Mouse (Mus musculus) midbrain, embryonic 13.5 days (tissue): ENCODE results near the gene Cdc42ep1. TPM values are rescaled to one million over a fixed set of nuclear protein-coding genes. Genes with fewer than 3 reads are reported as not detected.
A peak's percentile ranks its signal among the peaks of the same experiment; 100 is the strongest.

Experiments
- ATAC-seq: fragments of 200-750 bp; cut with Nextera tagmentation; 2 replicates; pipeline ENCODE4 v1.8.0; 2017; ENCODE audit warnings: mild to moderate bottlenecking, moderate TSS enrichment, moderate library complexity
- H3K27ac ChIP-seq: fragments of 300-500 bp; sonication (generic); 2 replicates; pipeline ENCODE4 v1.5.1; 2015; ENCODE audit warnings: inconsistent platforms, mild to moderate bottlenecking, moderate library complexity
- H3K27me3 ChIP-seq: fragments of 300-500 bp; sonication (generic); 2 replicates; pipeline ENCODE4 v1.6.1; 2015; ENCODE audit warnings: mild to moderate bottlenecking, inconsistent platforms
- H3K36me3 ChIP-seq: fragments of 300-500 bp; sonication (generic); 2 replicates; pipeline ENCODE4 v1.6.1; 2015; ENCODE audit warnings: mild to moderate bottlenecking, inconsistent platforms
- H3K4me1 ChIP-seq: fragments of 300-500 bp; sonication (generic); replicated peaks from 2 replicates; pipeline ENCODE4 v1.6.1; 2015; ENCODE audit warnings: inconsistent platforms
- H3K4me2 ChIP-seq: fragments of 300-500 bp; sonication (generic); replicated peaks from 2 replicates; pipeline ENCODE4 v1.6.1; 2015; ENCODE audit warnings: moderate library complexity, mild to moderate bottlenecking, inconsistent platforms
- H3K4me3 ChIP-seq: fragments of 300-500 bp; sonication (generic); replicated peaks from 2 replicates; pipeline ENCODE4 v1.5.1; 2015; ENCODE audit warnings: mild to moderate bottlenecking, inconsistent platforms
- H3K9ac ChIP-seq: fragments of 300-500 bp; sonication (generic); replicated peaks from 2 replicates; pipeline ENCODE4 v1.6.1; 2015; ENCODE audit warnings: mild to moderate bottlenecking, inconsistent platforms
- H3K9me3 ChIP-seq: fragments of 300-500 bp; sonication (generic); 2 replicates; pipeline ENCODE4 v1.6.1; 2016; ENCODE audit warnings: mild to moderate bottlenecking, inconsistent platforms
- WGBS: fragments of 180-500 bp; shearing (Covaris S2); methylation state at CpG from one replicate; pipeline ENCODE4 v1.1.7; 2015; 5-methylcytosine and 5-hydroxymethylcytosine counted together
- polyA plus RNA-seq: library from polyadenylated mRNA; unstranded; fragments of >200 nt; fragmentation: Nextera tagmentation; extraction: Ambion mirVana; gene quantifications from 2 replicates; pipeline ENCODE4 v1.2.1, GENCODE M21; 2015

The Cdc42ep1 gene
- 7.0 and 8.5 TPM in 2 replicates for polyA plus RNA-seq

GRCm38 (mm10) chr15:78842371-78843163 lies at the start of gene Cdc42ep1:
TSS of gene Cdc42ep1 (plus strand) at chr15:78842624.
- Histone ChIP-seq H3K4me1 (peaks cover 54% of the 10 kb centered on the region), H3K9ac (peak within 1 kb of the TSS; percentile 50), H3K36me3 (no peaks in the 10 kb centered on the region), H3K27ac (no peak within 1 kb of the TSS), H3K27me3 (peaks cover 47% of the 10 kb centered on the region), H3K4me3 (peak within 1 kb of the TSS; percentile 40), H3K4me2 (peak within 1 kb of the TSS; percentile 77), H3K9me3 (no peaks in the 10 kb centered on the region)
- ATAC-seq = peak; percentile 38
- WGBS = under 1% methylated on average over 82 of the region's 86 CpGs

- H3K4me3 ChIP-seq = no peak overlapping the region
These were observed 46.0 kb upstream of the Cdc42ep1 start for GRCm38 (mm10) chr15:78796196-78797059.

GRCm38 (mm10) chr15:78797060-78797329 lies 45.4 kb upstream of the Cdc42ep1 start:
- Histone ChIP-seq H3K4me2 (no peak overlapping the region), H3K4me3 (no peak overlapping the region), H3K27ac (no peak overlapping the region), H3K9ac (no peak overlapping the region), H3K4me1 (peaks cover 16% of the 10 kb centered on the region), H3K36me3 (no peaks in the 10 kb centered on the region), H3K27me3 (peaks cover 31% of the 10 kb centered on the region), H3K9me3 (no peaks in the 10 kb centered on the region)
- ATAC-seq = no peak
- WGBS = 88% methylated on average over 8 of the region's 8 CpGs

More at GRCm38 (mm10) chr15:78796196-78797059, 46.0 kb upstream of the Cdc42ep1 start:
- Histone ChIP-seq H3K4me2 (no peak overlapping the region), H3K4me1 (peaks cover 12% of the 10 kb centered on the region; the same call in 1 of the 2 replicates), H3K27ac (no peak overlapping the region), H3K36me3 (no peaks in the 10 kb centered on the region), H3K9ac (no peak overlapping the region), H3K9me3 (no peaks in the 10 kb centered on the region), H3K27me3 (peaks cover 26% of the 10 kb centered on the region)
- 44% methylated on average over 25 of the region's 25 CpGs for WGBS
- no peak for ATAC-seq

- Histone ChIP-seq H3K36me3 (no peaks in the 10 kb centered on the region), H3K4me3 (no peak overlapping the region), H3K9ac (no peak overlapping the region), H3K27ac (no peak overlapping the region; the same call in 1 of the 2 replicates), H3K9me3 (no peaks in the 10 kb centered on the region), H3K4me1 (peaks cover 37% of the 10 kb centered on the region), H3K27me3 (peaks cover 52% of the 10 kb centered on the region), H3K4me2 (no peak overlapping the region)
- ATAC-seq = no peak
- WGBS = 42% methylated on average over 21 of the region's 21 CpGs
These were observed 43.4 kb upstream of the Cdc42ep1 start for GRCm38 (mm10) chr15:78799029-78799428.

- H3K4me3 ChIP-seq = peak overlapping the region; percentile 49; the same call in 1 of the 2 replicates
- ATAC-seq = no peak
- H3K27me3 ChIP-seq = peaks cover 71% of the 10 kb centered on the region
- WGBS = 75% methylated on average over 9 of the region's 9 CpGs
- no peak overlapping the region for H3K27ac ChIP-seq
- H3K36me3 ChIP-seq = no peaks in the 10 kb centered on the region
- peak overlapping the region; percentile 78; the same call in 1 of the 2 replicates for H3K4me2 ChIP-seq
- no peak overlapping the region for H3K9ac ChIP-seq
- peaks cover 34% of the 10 kb centered on the region for H3K4me1 ChIP-seq
- no peaks in the 10 kb centered on the region for H3K9me3 ChIP-seq
These were observed 40.9 kb upstream of the Cdc42ep1 start for GRCm38 (mm10) chr15:78801571-78801970.

- Histone ChIP-seq H3K27me3 (peaks cover 77% of the 10 kb centered on the region), H3K27ac (no peak overlapping the region)
- peak; percentile 21; the same call in 1 of the 2 replicates for ATAC-seq
These were observed 40.3 kb upstream of the Cdc42ep1 start for GRCm38 (mm10) chr15:78801971-78802741.

GRCm38 (mm10) chr15:78802776-78803391 lies 39.5 kb upstream of the Cdc42ep1 start, which contains the start of gene Card10:
TSS of gene Card10 (minus strand) at chr15:78803042.
- no peaks in the 10 kb centered on the region for H3K36me3 ChIP-seq
- H3K9ac ChIP-seq = peak within 1 kb of the TSS; percentile 67
- no peak within 1 kb of the TSS for H3K27ac ChIP-seq
- peaks cover 82% of the 10 kb centered on the region for H3K27me3 ChIP-seq
- peak within 1 kb of the TSS; percentile 78 for H3K4me2 ChIP-seq
- H3K9me3 ChIP-seq = no peaks in the 10 kb centered on the region
- WGBS = 1% methylated on average over 59 of the region's 70 CpGs
- peaks cover 33% of the 10 kb centered on the region for H3K4me1 ChIP-seq
- H3K4me3 ChIP-seq = peak within 1 kb of the TSS; percentile 49
- ATAC-seq = peak; percentile 49

More at GRCm38 (mm10) chr15:78801971-78802741, 40.3 kb upstream of the Cdc42ep1 start:
- Histone ChIP-seq H3K4me1 (peaks cover 33% of the 10 kb centered on the region), H3K4me2 (peak overlapping the region; percentile 78), H3K36me3 (no peaks in the 10 kb centered on the region), H3K9ac (peak overlapping the region; percentile 67), H3K9me3 (no peaks in the 10 kb centered on the region), H3K4me3 (peak overlapping the region; percentile 49)
- WGBS = 5% methylated on average over 58 of the region's 67 CpGs

GRCm38 (mm10) chr15:78803499-78803900 lies 38.9 kb upstream of the Cdc42ep1 start:
- peaks cover 33% of the 10 kb centered on the region for H3K4me1 ChIP-seq
- H3K36me3 ChIP-seq = no peaks in the 10 kb centered on the region
- 1% methylated on average over 8 of the region's 8 CpGs for WGBS
- no peak overlapping the region for H3K4me3 ChIP-seq
- peaks cover 78% of the 10 kb centered on the region for H3K27me3 ChIP-seq
- peak; percentile 65 for ATAC-seq
- H3K4me2 ChIP-seq = peak overlapping the region; percentile 78
- no peak overlapping the region for H3K9ac ChIP-seq
- no peaks in the 10 kb centered on the region for H3K9me3 ChIP-seq
- no peak overlapping the region for H3K27ac ChIP-seq

- Histone ChIP-seq H3K4me1 (peaks cover 29% of the 10 kb centered on the region), H3K4me3 (no peak overlapping the region), H3K36me3 (no peaks in the 10 kb centered on the region), H3K27ac (no peak overlapping the region), H3K9me3 (no peaks in the 10 kb centered on the region), H3K9ac (no peak overlapping the region), H3K4me2 (no peak overlapping the region), H3K27me3 (peaks cover 74% of the 10 kb centered on the region)
- ATAC-seq = no peak
- 9% methylated on average over 6 of the region's 6 CpGs for WGBS
These were observed 38.1 kb upstream of the Cdc42ep1 start for GRCm38 (mm10) chr15:78804326-78804725.

- Histone ChIP-seq H3K4me3 (no peak overlapping the region), H3K4me2 (no peak overlapping the region), H3K4me1 (peaks cover 29% of the 10 kb centered on the region), H3K9me3 (no peaks in the 10 kb centered on the region), H3K27me3 (peaks cover 70% of the 10 kb centered on the region), H3K27ac (no peak overlapping the region), H3K9ac (no peak overlapping the region), H3K36me3 (no peaks in the 10 kb centered on the region)
- no peak for ATAC-seq
- 73% methylated on average over 2 of the region's 2 CpGs for WGBS
These were observed 37.1 kb upstream of the Cdc42ep1 start for GRCm38 (mm10) chr15:78805351-78805750.

GRCm38 (mm10) chr15:78806614-78807013 lies 35.8 kb upstream of the Cdc42ep1 start:
- ATAC-seq = no peak
- H3K4me1 ChIP-seq = peaks cover 28% of the 10 kb centered on the region
- no peak overlapping the region for H3K4me2 ChIP-seq
- H3K27ac ChIP-seq = no peak overlapping the region
- no peak overlapping the region for H3K4me3 ChIP-seq
- H3K9ac ChIP-seq = no peak overlapping the region
- H3K9me3 ChIP-seq = no peaks in the 10 kb centered on the region
- 47% methylated on average over 2 of the region's 2 CpGs for WGBS
- H3K27me3 ChIP-seq = peaks cover 57% of the 10 kb centered on the region
- no peaks in the 10 kb centered on the region for H3K36me3 ChIP-seq
